In the genomic region with DNA sequence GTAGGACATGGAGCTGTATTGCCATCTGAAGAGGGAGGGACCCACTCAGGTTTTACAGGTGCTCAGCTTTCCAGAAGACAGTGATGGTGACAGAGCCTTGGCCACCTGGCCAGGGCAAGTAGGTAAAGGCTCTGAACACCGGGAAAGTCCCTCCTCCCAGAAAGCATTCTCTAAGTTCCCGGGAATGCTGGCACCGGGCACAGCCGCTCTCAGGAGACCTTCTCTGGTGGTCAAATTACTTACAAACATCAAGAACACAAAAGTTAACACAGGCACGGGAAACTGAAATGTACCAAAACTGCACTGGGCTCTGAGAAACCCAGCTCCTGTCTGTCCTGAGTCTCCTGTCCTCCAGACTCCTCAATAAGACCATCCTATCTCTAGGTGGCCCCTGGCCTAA, we compare ENCODE assay signal across 8 mouse cellular contexts. TPM values are rescaled to one million over a fixed set of nuclear protein-coding genes. Genes with fewer than 3 reads are reported as not detected.
DNase-seq lines count a peak whose midpoint lies in the region; ATAC-seq and TF ChIP-seq lines count a peak whose summit lies in the region.

No protein-coding gene starts in this region.

- no peak for TF ChIP-seq CTCF in cerebellum, adult 2 months (IDR thresholded peaks at IDR 0.05; ENCODE audit: borderline replicate concordance, insufficient read depth, low read depth, low read length)
- TF ChIP-seq CTCF in small intestine, adult 2 months (IDR thresholded peaks at IDR 0.05; ENCODE audit: extremely low read depth, insufficient read length, insufficient replicate concordance, low read depth, low read length), result no peak

- H3K4me2 ChIP-seq in limb, embryonic 11.5 days (ENCODE audit: low read depth, severe bottlenecking), result peak overlapping the region; percentile 69

- no peaks in the 10 kb centered on the region for H3K27me3 ChIP-seq in cerebellum, adult 2 months (ENCODE audit: control insufficient read depth, insufficient read depth, low read length)
- H3K27me3 ChIP-seq in megakaryocyte, embryonic 14.5 days (replicated peaks), result no peaks in the 10 kb centered on the region
- H3K27me3 ChIP-seq in limb, embryonic 11.5 days (ENCODE audit: control insufficient read depth, insufficient read depth, low read length), result no peaks in the 10 kb centered on the region
- no peaks in the 10 kb centered on the region for H3K27me3 ChIP-seq in small intestine, adult 2 months (ENCODE audit: control insufficient read depth, insufficient read depth, low read length)

- H3K9ac ChIP-seq in limb, embryonic 11.5 days (ENCODE audit: low read length), result peak overlapping the region; percentile 52

- no peak for DNase-seq in cerebellum, adult 2 months
- no peak for DNase-seq in limb, embryonic 11.5 days (ENCODE audit: low spot score)
- DNase-seq in urinary bladder, adult 2 months (ENCODE audit: low spot score), result no peak
- no peak for DNase-seq in ovary, postnatal 36 days (ENCODE audit: low spot score)

- H3K9me3 ChIP-seq in megakaryocyte, embryonic 14.5 days, result no peaks in the 10 kb centered on the region
- no peaks in the 10 kb centered on the region for H3K9me3 ChIP-seq in limb, embryonic 11.5 days (ENCODE audit: control insufficient read depth, low read length)

- peak overlapping the region; percentile 73 for H3K4me3 ChIP-seq in cerebellum, adult 2 months (replicated peaks; ENCODE audit: insufficient read depth, low read depth, low read length)
- peak overlapping the region; percentile 99 for H3K4me3 ChIP-seq in megakaryocyte, embryonic 14.5 days (replicated peaks)
- H3K4me3 ChIP-seq in limb, embryonic 11.5 days (ENCODE audit: low read depth, low read length), result peak overlapping the region; percentile 54
- H3K4me3 ChIP-seq in small intestine, adult 2 months (ENCODE audit: low read depth, low read length), result peak overlapping the region; percentile 87

- no peak for TF ChIP-seq POLR2A in cerebellum, adult 2 months (IDR thresholded peaks at IDR 0.05; ENCODE audit: borderline replicate concordance, insufficient read depth, low read length)
- TF ChIP-seq POLR2A in small intestine, adult 2 months (IDR thresholded peaks at IDR 0.05; ENCODE audit: low read depth, low read length), result no peak

- peaks cover 65% of the 10 kb centered on the region for H3K36me3 ChIP-seq in megakaryocyte, embryonic 14.5 days (replicated peaks; ENCODE audit: low read length)
- H3K36me3 ChIP-seq in limb, embryonic 11.5 days (ENCODE audit: control insufficient read depth, insufficient read depth, low read length), result no peaks in the 10 kb centered on the region
- peaks cover 6% of the 10 kb centered on the region; the same call in 1 of the 2 replicates for H3K36me3 ChIP-seq in small intestine, adult 2 months (ENCODE audit: control insufficient read depth, insufficient read depth, low read length)

- ATAC-seq in cerebellum, adult (ENCODE audit: insufficient number of reproducible peaks, low FRiP score, low TSS enrichment), result no peak
- no peak for ATAC-seq in megakaryocyte, adult 5-6 weeks (ENCODE audit: poor library complexity, severe bottlenecking)
- no peak for ATAC-seq in limb, embryonic 11.5 days (ENCODE audit: insufficient number of reproducible peaks, low FRiP score, low TSS enrichment, low read depth)

- WGBS in cerebellum, adult 2 months, result under 1% methylated on average over 5 of the region's 5 CpGs
- 7% methylated on average over 5 of the region's 5 CpGs for WGBS in limb, embryonic 11.5 days
- WGBS in small intestine, adult 2 months, result 4% methylated on average over 5 of the region's 5 CpGs

- no peak overlapping the region; the same call in 1 of the 2 replicates for H3K27ac ChIP-seq in cerebellum, adult 2 months (ENCODE audit: insufficient read depth, low read length)
- H3K27ac ChIP-seq in limb, embryonic 11.5 days (replicated peaks; ENCODE audit: low read depth, low read length), result 0 out of 2 replicates have a peak overlapping the region, but pooled peaks have one; percentile 6
- H3K27ac ChIP-seq in small intestine, adult 2 months (ENCODE audit: insufficient read depth, low read depth, low read length), result no peak overlapping the region

- H3K4me1 ChIP-seq in cerebellum, adult 2 months (ENCODE audit: control insufficient read depth, insufficient read depth, low read length), result peaks cover 15% of the 10 kb centered on the region
- peaks cover 100% of the 10 kb centered on the region for H3K4me1 ChIP-seq in megakaryocyte, embryonic 14.5 days
- H3K4me1 ChIP-seq in limb, embryonic 11.5 days (ENCODE audit: control insufficient read depth, insufficient read depth, low read length), result peaks cover 8% of the 10 kb centered on the region
- H3K4me1 ChIP-seq in small intestine, adult 2 months (ENCODE audit: control insufficient read depth, insufficient read depth, insufficient read length, low read length), result peaks cover 6% of the 10 kb centered on the region; the same call in 1 of the 2 replicates

RNA-seq across cellular contexts. Expression of gene Ccdc96, which starts 45.3 kb away (rescaled TPM):
- 1.0 and 1.4 TPM in 2 replicates for polyA plus RNA-seq in cerebellum, adult 2 months (2012; rRNA removed)
- polyA plus RNA-seq in megakaryocyte, embryonic 14.5 days (2012; ENCODE audit: insufficient read depth, low replicate concordance), result 0.57 TPM in 1 of 2 replicates, not detected in the other
- total RNA-seq in megakaryocyte, adult 5-6 weeks (2015), result 0.57 TPM in 1 of 2 replicates, not detected in the other
- 0.08 and 0.18 TPM in 2 replicates for total RNA-seq in megakaryocyte, adult 5-6 weeks (2017)
- polyA plus RNA-seq in limb, embryonic 11.5 days (2014; fragmentation: Nextera tagmentation; extraction: Ambion mirVana), result 0.60 and 0.62 TPM in 2 replicates
- 0.03 TPM in 1 of 2 replicates, not detected in the other for polyA plus RNA-seq in small intestine, adult 2 months (2012; rRNA removed)
- 0.17 and 0.32 TPM in 2 replicates for polyA plus RNA-seq in urinary bladder, adult 2 months (2012; rRNA removed)

RNA-seq across cellular contexts. Expression of gene Tada2b, which starts 45.6 kb away (rescaled TPM):
- 18.6 and 19.2 TPM in 2 replicates for polyA plus RNA-seq in cerebellum, adult 2 months (2012; rRNA removed)
- polyA plus RNA-seq in megakaryocyte, embryonic 14.5 days (2012; ENCODE audit: insufficient read depth, low replicate concordance), result 37.5 and 60.1 TPM in 2 replicates
- 12.0 and 14.0 TPM in 2 replicates for total RNA-seq in megakaryocyte, adult 5-6 weeks (2015)
- total RNA-seq in megakaryocyte, adult 5-6 weeks (2017), result 16.5 and 23.3 TPM in 2 replicates
- 2.8 and 3.2 TPM in 2 replicates for polyA plus RNA-seq in limb, embryonic 11.5 days (2014; fragmentation: Nextera tagmentation; extraction: Ambion mirVana)
- polyA plus RNA-seq in small intestine, adult 2 months (2012; rRNA removed), result 7.0 and 8.6 TPM in 2 replicates
- 12.6 and 14.3 TPM in 2 replicates for polyA plus RNA-seq in urinary bladder, adult 2 months (2012; rRNA removed)
